Mouse (Mus musculus): ENCODE measurements around the gene Chil1. TPM values are rescaled to one million over a fixed set of nuclear protein-coding genes. Genes with fewer than 3 reads are reported as not detected.

The Chil1 gene
- total and polyA plus RNA-seq, 2 experiments: 0.09 to 0.34 TPM

GRCm38 (mm10) chr1:134196386-134196785, 14.4 kb downstream of the Chil1 start:
- no peak for TF ChIP-seq POLR2A (IDR thresholded peaks at IDR 0.05; ENCODE audit: extremely low read depth, insufficient read depth, low read length)
- peak; percentile 99 for TF ChIP-seq CTCF (IDR thresholded peaks at IDR 0.05; ENCODE audit: low read depth, low read length)
- 47% methylated on average over 4 of the region's 4 CpGs for WGBS

GRCm38 (mm10) chr1:134197325-134197982, 15.5 kb downstream of the Chil1 start:
- Histone ChIP-seq H3K9ac (ENCODE audit: low read depth, low read length) (no peak overlapping the region), H3K4me3 (ENCODE audit: insufficient read depth, low read depth, low read length) (no peak overlapping the region), H3K4me1 (ENCODE audit: control insufficient read depth, insufficient read depth, low read length) (no peaks in the 10 kb centered on the region), H3K36me3 (ENCODE audit: control insufficient read depth, insufficient read depth, low read length) (no peaks in the 10 kb centered on the region), H3K27me3 (ENCODE audit: control insufficient read depth, insufficient read depth, low read length) (no peaks in the 10 kb centered on the region), H3K27ac (replicated peaks; ENCODE audit: insufficient read depth, low read depth, low read length) (no peak overlapping the region), H3K79me2 (ENCODE audit: control insufficient read depth, insufficient read depth, low read length) (no peaks in the 10 kb centered on the region)
- WGBS: 83% methylated on average over 15 of the region's 15 CpGs
- TF ChIP-seq POLR2A (IDR thresholded peaks at IDR 0.05; ENCODE audit: extremely low read depth, insufficient read depth, low read length) (no peak), CTCF (IDR thresholded peaks at IDR 0.05; ENCODE audit: low read depth, low read length) (peak; percentile 2; the same call in 1 of the 2 replicates)
- no peak for DNase-seq (ENCODE audit: extremely low read depth, low read depth, low spot score)

More at GRCm38 (mm10) chr1:134196386-134196785, 14.4 kb downstream of the Chil1 start:
- H3K4me3 ChIP-seq (ENCODE audit: insufficient read depth, low read depth, low read length): no peak overlapping the region
- no peaks in the 10 kb centered on the region for H3K4me1 ChIP-seq (ENCODE audit: control insufficient read depth, insufficient read depth, low read length)
- DNase-seq (ENCODE audit: extremely low read depth, low read depth, low spot score): peak; percentile 64
- no peak overlapping the region for H3K9ac ChIP-seq (ENCODE audit: low read depth, low read length)
- no peaks in the 10 kb centered on the region for H3K79me2 ChIP-seq (ENCODE audit: control insufficient read depth, insufficient read depth, low read length)
- H3K27ac ChIP-seq (replicated peaks; ENCODE audit: insufficient read depth, low read depth, low read length): no peak overlapping the region
- H3K27me3 ChIP-seq (ENCODE audit: control insufficient read depth, insufficient read depth, low read length): no peaks in the 10 kb centered on the region
- no peaks in the 10 kb centered on the region for H3K36me3 ChIP-seq (ENCODE audit: control insufficient read depth, insufficient read depth, low read length)

- no peak overlapping the region for H3K9ac ChIP-seq (ENCODE audit: low read depth, low read length)
- TF ChIP-seq POLR2A (IDR thresholded peaks at IDR 0.05; ENCODE audit: extremely low read depth, insufficient read depth, low read length) (no peak), CTCF (IDR thresholded peaks at IDR 0.05; ENCODE audit: low read depth, low read length) (no peak)
- 53% methylated on average over 12 of the region's 12 CpGs for WGBS
- H3K4me3 ChIP-seq (ENCODE audit: insufficient read depth, low read depth, low read length): no peak overlapping the region
- H3K79me2 ChIP-seq (ENCODE audit: control insufficient read depth, insufficient read depth, low read length): no peaks in the 10 kb centered on the region
- H3K27ac ChIP-seq (replicated peaks; ENCODE audit: insufficient read depth, low read depth, low read length): no peak overlapping the region
- H3K36me3 ChIP-seq (ENCODE audit: control insufficient read depth, insufficient read depth, low read length): no peaks in the 10 kb centered on the region
- H3K4me1 ChIP-seq (ENCODE audit: control insufficient read depth, insufficient read depth, low read length): no peaks in the 10 kb centered on the region
- H3K27me3 ChIP-seq (ENCODE audit: control insufficient read depth, insufficient read depth, low read length): no peaks in the 10 kb centered on the region
- DNase-seq (ENCODE audit: extremely low read depth, low read depth, low spot score): no peak
Observed at GRCm38 (mm10) chr1:134198197-134198995, 16.4 kb downstream of the Chil1 start.

GRCm38 (mm10) chr1:134200481-134200880, 18.5 kb downstream of the Chil1 start:
- no peaks in the 10 kb centered on the region for H3K27me3 ChIP-seq (ENCODE audit: control insufficient read depth, insufficient read depth, low read length)
- WGBS: 72% methylated on average over 2 of the region's 2 CpGs
- no peaks in the 10 kb centered on the region for H3K79me2 ChIP-seq (ENCODE audit: control insufficient read depth, insufficient read depth, low read length)
- H3K4me3 ChIP-seq (ENCODE audit: insufficient read depth, low read depth, low read length): no peak overlapping the region
- no peak for TF ChIP-seq CTCF (IDR thresholded peaks at IDR 0.05; ENCODE audit: low read depth, low read length)
- TF ChIP-seq POLR2A (IDR thresholded peaks at IDR 0.05; ENCODE audit: extremely low read depth, insufficient read depth, low read length): no peak
- no peaks in the 10 kb centered on the region for H3K4me1 ChIP-seq (ENCODE audit: control insufficient read depth, insufficient read depth, low read length)
- DNase-seq (ENCODE audit: extremely low read depth, low read depth, low spot score): no peak
- no peak overlapping the region for H3K27ac ChIP-seq (replicated peaks; ENCODE audit: insufficient read depth, low read depth, low read length)
- H3K9ac ChIP-seq (ENCODE audit: low read depth, low read length): no peak overlapping the region
- no peaks in the 10 kb centered on the region for H3K36me3 ChIP-seq (ENCODE audit: control insufficient read depth, insufficient read depth, low read length)

- no peak for DNase-seq (ENCODE audit: extremely low read depth, low read depth, low spot score)
- H3K4me3 ChIP-seq (ENCODE audit: insufficient read depth, low read depth, low read length): no peak overlapping the region
- H3K27ac ChIP-seq (replicated peaks; ENCODE audit: insufficient read depth, low read depth, low read length): no peak overlapping the region
- no peaks in the 10 kb centered on the region; the same call in 1 of the 2 replicates for H3K4me1 ChIP-seq (ENCODE audit: control insufficient read depth, insufficient read depth, low read length)
- H3K9ac ChIP-seq (ENCODE audit: low read depth, low read length): no peak overlapping the region
- no peaks in the 10 kb centered on the region for H3K79me2 ChIP-seq (ENCODE audit: control insufficient read depth, insufficient read depth, low read length)
- TF ChIP-seq POLR2A (IDR thresholded peaks at IDR 0.05; ENCODE audit: extremely low read depth, insufficient read depth, low read length) (no peak), CTCF (IDR thresholded peaks at IDR 0.05; ENCODE audit: low read depth, low read length) (no peak)
- no peaks in the 10 kb centered on the region for H3K36me3 ChIP-seq (ENCODE audit: control insufficient read depth, insufficient read depth, low read length)
- no peaks in the 10 kb centered on the region for H3K27me3 ChIP-seq (ENCODE audit: control insufficient read depth, insufficient read depth, low read length)
- whole genome bisulfite sequencing: 89% methylated on average over 6 of the region's 6 CpGs
Observed at GRCm38 (mm10) chr1:134200998-134201686, 19.2 kb downstream of the Chil1 start.

Measured in liver, adult 2 months (tissue).